Mouse (Mus musculus): ENCODE results near the gene Alkbh2. TPM values are rescaled to one million over a fixed set of nuclear protein-coding genes. Genes with fewer than 3 reads are reported as not detected.

Gene Alkbh2
- 12.9 and 13.4 TPM in 2 replicates for polyA plus RNA-seq (2016; fragmentation: Nextera tagmentation; extraction: Ambion mirVana)

DNA sequence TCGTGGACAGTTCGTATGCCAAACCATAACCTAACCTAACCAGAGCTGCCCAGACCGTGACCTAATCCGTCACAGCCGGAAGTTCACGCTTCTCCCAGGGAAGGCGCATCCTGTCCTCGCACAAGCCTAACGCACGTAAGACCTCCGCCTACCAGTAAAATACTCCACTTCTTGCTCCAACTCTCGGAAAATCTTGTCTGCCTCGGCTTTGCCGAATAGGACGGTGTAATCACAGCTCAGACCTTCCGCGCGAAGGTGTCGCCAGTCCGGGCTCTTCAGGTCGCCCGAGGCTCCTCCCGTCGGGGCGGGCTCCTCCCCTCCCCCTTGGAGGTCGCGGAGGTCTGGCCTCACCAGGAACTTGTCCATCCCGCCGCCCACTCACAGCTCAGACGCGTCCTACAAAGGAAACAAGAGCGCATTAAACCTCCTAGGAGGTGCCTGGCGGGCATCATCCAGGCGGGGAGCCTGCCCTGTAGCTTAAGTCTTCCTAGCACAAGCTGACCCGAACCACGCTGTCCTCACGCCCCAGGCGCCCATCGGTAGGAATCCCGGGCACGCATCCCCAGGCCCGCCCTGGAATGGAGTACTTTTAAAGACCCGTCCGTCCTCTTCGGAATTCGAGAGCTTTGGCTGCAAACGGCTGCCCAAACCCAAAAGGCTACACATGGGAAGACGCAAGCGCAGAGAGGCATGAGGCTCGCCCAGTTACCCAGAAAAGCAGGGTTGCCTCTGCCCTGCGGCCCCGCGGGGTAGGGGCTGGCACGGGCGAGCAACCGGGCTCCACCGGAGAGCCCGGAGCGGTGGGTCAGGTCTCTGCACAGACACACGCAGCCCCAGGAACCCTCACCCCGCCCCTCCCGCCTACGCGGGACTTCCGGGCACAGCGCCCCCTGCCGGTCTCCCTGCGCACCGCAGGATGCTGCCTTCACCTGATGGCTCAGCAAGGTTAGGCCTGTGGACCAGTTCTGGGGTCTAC lies at the start of gene Alkbh2:
Gene Alkbh2, minus strand, starts transcription at position 845 of the 976 bp plus-strand sequence.
- Histone ChIP-seq H3K27me3 (replicated peaks; ENCODE audit: low read depth, poor library complexity, severe bottlenecking) (no peaks in the 10 kb centered on the region), H3K4me1 (peaks cover 42% of the 10 kb centered on the region), H3K4me3 (peak within 1 kb of the TSS; percentile 78), H3K9me3 (no peaks in the 10 kb centered on the region), H3K36me3 (replicated peaks) (peaks cover 39% of the 10 kb centered on the region), H3K27ac (replicated peaks) (peak within 1 kb of the TSS; percentile 93)
- under 1% methylated on average over 69 of the region's 69 CpGs for WGBS
- peak; percentile 95 for DNase-seq (ENCODE audit: low spot score)

DNA sequence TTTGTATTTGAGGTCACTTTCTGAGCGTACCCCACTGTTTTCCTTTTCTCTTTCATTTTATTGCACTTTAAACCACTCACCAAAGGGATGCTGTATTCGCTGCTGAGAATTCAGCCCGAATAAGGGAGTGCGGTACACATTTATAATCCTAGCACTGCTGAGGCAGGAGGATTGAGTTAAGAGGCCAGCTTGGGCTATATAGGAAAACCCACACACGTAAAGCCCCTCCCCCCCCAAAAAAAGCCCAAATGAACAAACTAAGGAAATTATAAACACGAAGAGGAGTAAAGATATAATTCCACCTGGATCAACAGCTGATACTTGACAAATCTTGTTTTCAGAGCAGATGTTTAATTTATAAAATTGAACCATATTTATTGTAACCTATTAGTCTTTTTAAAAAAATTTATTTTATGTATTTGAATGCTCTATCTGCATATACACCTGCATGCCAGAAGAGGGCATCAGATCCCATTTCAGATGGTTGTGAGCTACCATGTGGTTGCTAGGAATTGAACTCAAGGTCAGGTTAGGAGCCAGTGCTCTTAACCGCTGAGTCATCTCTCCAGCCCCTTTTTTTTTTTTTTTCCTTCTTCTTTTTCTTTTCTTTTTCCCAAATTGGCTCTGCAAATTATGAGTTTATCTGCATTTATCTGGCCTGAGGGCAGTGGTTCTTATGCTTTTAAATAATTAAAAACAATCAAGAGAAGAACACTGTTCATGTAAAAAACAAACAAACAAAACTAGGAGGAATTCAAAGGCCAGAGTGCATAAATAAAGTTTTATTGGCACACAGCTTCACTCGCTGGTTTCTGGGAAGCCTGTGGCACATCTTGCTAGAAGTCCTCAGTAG lies 48.8 kb upstream of the Alkbh2 start:
- Histone ChIP-seq H3K4me3 (peak overlapping the region; percentile 72), H3K36me3 (replicated peaks) (no peaks in the 10 kb centered on the region), H3K4me1 (peaks cover 24% of the 10 kb centered on the region), H3K27me3 (replicated peaks; ENCODE audit: low read depth, poor library complexity, severe bottlenecking) (peaks cover 11% of the 10 kb centered on the region), H3K9me3 (no peaks in the 10 kb centered on the region), H3K27ac (replicated peaks) (no peak overlapping the region)
- WGBS = 54% methylated on average over 8 of the region's 8 CpGs
- DNase-seq (ENCODE audit: low spot score) = no peak

DNA sequence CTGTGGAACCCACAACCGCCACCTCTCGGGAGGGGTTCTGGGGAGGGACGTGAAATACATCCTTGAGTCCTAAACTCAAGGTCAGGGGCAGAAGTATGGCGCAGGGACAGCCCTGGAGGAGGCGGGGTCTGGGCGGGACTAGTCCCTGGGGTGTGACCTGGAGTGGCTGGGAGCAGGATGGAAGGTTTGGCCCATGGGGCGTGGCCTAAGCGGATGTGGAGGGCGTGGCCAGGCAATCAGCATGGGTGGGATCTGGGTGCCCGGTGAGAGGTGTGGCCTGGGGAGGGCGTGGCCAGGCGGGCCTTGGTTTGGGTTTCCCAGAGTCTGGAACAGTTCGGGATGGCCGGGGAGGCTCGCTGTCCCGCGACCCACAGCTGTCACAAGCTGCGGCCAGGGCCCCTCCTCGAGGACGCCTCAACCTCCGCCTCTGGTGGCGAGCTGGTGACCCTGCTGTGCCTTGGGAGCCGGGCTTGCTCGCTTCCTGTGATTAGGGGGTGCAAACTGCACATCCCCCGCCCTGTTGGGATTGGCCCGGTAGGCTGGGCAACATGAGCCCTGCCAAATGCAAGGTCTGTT lies 47.7 kb upstream of the Alkbh2 start:
- no peaks in the 10 kb centered on the region for H3K9me3 ChIP-seq
- WGBS = under 1% methylated on average over 26 of the region's 26 CpGs
- H3K27ac ChIP-seq (replicated peaks) = peak overlapping the region; percentile 80
- peak; percentile 97 for DNase-seq (ENCODE audit: low spot score)
- H3K4me3 ChIP-seq = peak overlapping the region; percentile 72
- H3K27me3 ChIP-seq (replicated peaks; ENCODE audit: low read depth, poor library complexity, severe bottlenecking) = peaks cover 11% of the 10 kb centered on the region
- H3K4me1 ChIP-seq = peaks cover 24% of the 10 kb centered on the region
- H3K36me3 ChIP-seq (replicated peaks) = no peaks in the 10 kb centered on the region

DNA sequence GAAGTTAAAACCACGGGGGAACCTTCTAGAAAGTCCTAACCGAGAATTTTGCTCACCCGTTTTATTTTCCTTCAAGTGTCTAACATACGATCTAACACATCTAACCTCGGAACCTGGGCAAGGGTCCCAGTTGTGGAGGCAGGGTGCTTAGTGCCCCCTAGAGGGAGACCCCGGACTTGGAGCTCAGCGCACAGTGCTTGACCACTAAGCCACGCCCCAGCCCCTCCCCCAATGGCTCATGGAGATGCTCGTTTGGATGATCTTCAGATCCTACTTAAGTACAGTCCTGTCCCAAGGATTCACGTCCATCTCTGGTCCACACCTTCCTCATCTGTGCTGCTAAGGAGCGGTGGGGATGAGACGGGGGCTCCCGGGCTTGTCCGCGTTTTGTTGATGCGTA lies 46.6 kb upstream of the Alkbh2 start:
- 12% methylated on average over 16 of the region's 16 CpGs for WGBS
- peak overlapping the region; percentile 4; the same call in 1 of the 2 replicates for H3K4me3 ChIP-seq

DNA sequence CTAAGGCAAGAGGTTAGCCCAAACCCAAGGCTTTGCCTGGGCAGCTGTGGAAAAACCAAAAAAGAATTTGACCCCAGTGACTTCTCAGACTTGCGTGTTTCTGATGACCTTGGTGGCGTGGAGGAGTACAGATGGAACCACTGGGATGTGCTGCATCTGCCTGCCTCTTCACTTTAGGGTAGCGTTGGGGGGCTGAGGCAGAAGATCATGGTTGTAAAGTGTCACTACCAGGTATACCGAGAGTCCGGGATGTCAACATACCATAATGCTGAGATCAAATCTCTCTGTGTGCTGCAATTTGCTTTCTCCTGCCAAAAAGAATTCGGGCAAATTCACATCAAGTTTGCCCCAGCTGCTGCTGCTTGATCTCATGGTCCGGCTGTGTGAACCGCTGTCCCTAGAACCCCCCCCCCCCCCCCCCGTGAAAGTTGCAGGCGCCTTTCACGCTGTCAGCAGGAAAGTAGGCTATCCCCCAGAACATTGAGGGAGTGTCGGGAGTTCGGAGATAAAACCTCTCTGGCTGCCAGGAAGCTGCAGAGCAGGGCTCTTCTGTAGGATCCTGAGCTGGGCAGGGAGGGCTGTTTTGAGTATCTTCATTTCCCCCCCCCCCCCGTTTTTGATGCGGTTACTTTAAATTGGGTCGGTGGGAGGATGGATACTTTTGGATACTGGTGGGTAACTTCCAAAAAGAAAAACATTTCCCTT lies 46.0 kb upstream of the Alkbh2 start:
- H3K4me3 ChIP-seq = 0 out of 2 replicates have a peak overlapping the region, but pooled peaks have one; percentile 4
- no peak overlapping the region for H3K27ac ChIP-seq (replicated peaks)
- WGBS = 35% methylated on average over 16 of the region's 16 CpGs
- no peaks in the 10 kb centered on the region for H3K9me3 ChIP-seq
- H3K36me3 ChIP-seq (replicated peaks) = no peaks in the 10 kb centered on the region
- H3K4me1 ChIP-seq = peaks cover 24% of the 10 kb centered on the region
- H3K27me3 ChIP-seq (replicated peaks; ENCODE audit: low read depth, poor library complexity, severe bottlenecking) = peaks cover 11% of the 10 kb centered on the region
- no peak for DNase-seq (ENCODE audit: low spot score)

More for the DNA sequence above, 46.6 kb upstream of the Alkbh2 start:
- H3K36me3 ChIP-seq (replicated peaks) = no peaks in the 10 kb centered on the region
- no peaks in the 10 kb centered on the region for H3K9me3 ChIP-seq
- H3K27me3 ChIP-seq (replicated peaks; ENCODE audit: low read depth, poor library complexity, severe bottlenecking) = peaks cover 11% of the 10 kb centered on the region
- peak; percentile 81 for DNase-seq (ENCODE audit: low spot score)
- peaks cover 24% of the 10 kb centered on the region for H3K4me1 ChIP-seq
- H3K27ac ChIP-seq (replicated peaks) = no peak overlapping the region

DNA sequence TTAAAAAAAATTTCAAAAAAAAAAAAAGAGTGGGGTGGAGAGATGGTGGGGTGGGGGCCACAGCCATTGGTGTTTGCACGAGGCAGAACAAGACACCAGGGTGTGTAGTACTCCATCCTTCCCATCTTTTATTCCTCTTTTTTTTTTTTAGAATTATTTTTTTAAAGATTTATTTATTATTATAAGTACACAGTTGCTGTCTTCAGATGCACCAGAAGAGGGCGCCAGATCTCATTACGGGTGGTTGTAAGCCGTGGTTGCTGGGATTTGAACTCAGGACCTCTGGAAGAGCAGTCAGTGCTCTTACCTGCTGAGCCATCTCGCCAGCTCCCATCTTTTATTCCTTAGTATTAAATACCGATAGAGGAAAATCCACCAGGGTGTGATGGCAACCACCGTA lies 45.4 kb upstream of the Alkbh2 start:
- H3K27me3 ChIP-seq (replicated peaks; ENCODE audit: low read depth, poor library complexity, severe bottlenecking) = peaks cover 11% of the 10 kb centered on the region
- H3K4me1 ChIP-seq = peaks cover 24% of the 10 kb centered on the region
- H3K36me3 ChIP-seq (replicated peaks) = no peaks in the 10 kb centered on the region
- no peak overlapping the region for H3K4me3 ChIP-seq
- no peak overlapping the region for H3K27ac ChIP-seq (replicated peaks)
- no peaks in the 10 kb centered on the region for H3K9me3 ChIP-seq
- WGBS = 73% methylated on average over 7 of the region's 7 CpGs
- no peak for DNase-seq (ENCODE audit: low spot score)

DNA sequence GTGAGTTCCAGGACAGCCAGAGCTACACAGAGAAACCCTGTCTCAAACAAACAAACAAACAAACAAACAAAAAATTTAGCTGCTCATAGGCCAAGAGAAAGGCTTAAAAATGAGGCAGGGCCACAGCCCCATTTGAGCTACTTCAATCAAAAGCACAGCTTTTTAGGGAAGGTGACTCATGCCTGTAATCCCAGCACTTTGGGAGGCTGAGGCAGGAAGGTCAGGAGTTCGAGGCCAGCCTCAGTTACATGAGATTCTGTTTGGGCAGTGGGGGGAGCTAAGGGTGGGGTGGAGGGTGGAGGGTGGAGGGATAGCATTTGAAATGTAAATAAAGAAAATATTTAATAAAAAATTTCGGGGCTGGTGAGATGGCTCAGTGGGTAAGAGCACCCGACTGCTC lies 44.9 kb upstream of the Alkbh2 start:
- Histone ChIP-seq H3K27ac (replicated peaks) (no peak overlapping the region), H3K27me3 (replicated peaks; ENCODE audit: low read depth, poor library complexity, severe bottlenecking) (peaks cover 11% of the 10 kb centered on the region), H3K9me3 (no peaks in the 10 kb centered on the region), H3K36me3 (replicated peaks) (no peaks in the 10 kb centered on the region), H3K4me1 (peaks cover 24% of the 10 kb centered on the region), H3K4me3 (no peak overlapping the region)
- no peak for DNase-seq (ENCODE audit: low spot score)
- 93% methylated on average over 3 of the region's 3 CpGs for WGBS

DNA sequence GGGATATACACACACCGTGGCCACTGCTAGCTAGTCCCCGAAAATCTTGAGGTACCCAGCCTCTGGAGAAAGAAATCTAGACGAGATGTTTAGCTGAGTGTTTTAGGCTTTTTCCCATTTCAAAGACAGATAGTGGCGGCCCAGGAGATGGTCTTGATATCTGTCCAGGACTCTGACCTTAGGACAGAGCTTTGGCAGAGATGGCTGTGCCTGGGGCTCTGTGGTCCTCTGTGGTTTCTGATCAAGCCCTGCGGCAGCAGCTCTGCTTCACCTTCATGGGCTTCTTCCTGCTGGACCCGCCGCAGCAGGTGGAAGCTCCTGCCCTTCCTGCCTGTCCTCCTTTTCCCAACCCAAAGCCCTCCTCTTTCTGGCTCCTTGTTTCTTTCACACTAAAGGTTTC lies 42.3 kb upstream of the Alkbh2 start:
- Histone ChIP-seq H3K27me3 (replicated peaks; ENCODE audit: low read depth, poor library complexity, severe bottlenecking) (peaks cover 11% of the 10 kb centered on the region), H3K9me3 (no peaks in the 10 kb centered on the region), H3K4me3 (no peak overlapping the region), H3K4me1 (peaks cover 11% of the 10 kb centered on the region), H3K27ac (replicated peaks) (no peak overlapping the region), H3K36me3 (replicated peaks) (no peaks in the 10 kb centered on the region)
- no peak for DNase-seq (ENCODE audit: low spot score)
- 80% methylated on average over 7 of the region's 7 CpGs for WGBS

DNA sequence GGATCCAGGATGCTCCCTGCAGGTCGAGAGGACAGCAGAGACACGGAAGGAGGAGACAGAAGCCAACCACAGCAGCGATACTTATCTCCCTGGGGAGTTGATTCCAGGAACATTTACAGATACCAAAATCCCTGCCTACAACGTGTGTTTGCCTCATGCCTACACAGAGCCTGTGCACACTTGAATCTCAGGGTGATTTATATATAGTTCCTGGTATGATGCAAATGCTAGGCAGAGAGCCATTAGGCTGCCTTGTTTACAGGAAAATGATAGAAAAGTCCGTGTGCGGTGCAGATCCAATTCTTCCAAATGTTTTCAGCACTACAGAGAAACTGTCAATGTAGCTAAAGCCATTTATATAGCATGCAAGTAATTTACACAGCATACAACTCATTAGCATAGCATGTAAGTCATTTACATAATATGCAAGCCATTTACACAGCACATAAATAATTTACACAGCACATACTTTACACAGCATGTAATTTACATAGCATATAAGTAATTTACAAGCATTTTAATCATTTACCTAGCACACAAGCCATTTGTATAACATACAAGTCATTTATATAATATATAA lies 35.2 kb upstream of the Alkbh2 start:
- Histone ChIP-seq H3K27ac (replicated peaks) (no peak overlapping the region), H3K9me3 (no peaks in the 10 kb centered on the region), H3K4me1 (no peaks in the 10 kb centered on the region), H3K27me3 (replicated peaks; ENCODE audit: low read depth, poor library complexity, severe bottlenecking) (no peaks in the 10 kb centered on the region), H3K36me3 (replicated peaks) (no peaks in the 10 kb centered on the region), H3K4me3 (no peak overlapping the region)
- no peak for DNase-seq (ENCODE audit: low spot score)
- 83% methylated on average over 6 of the region's 6 CpGs for WGBS

DNA sequence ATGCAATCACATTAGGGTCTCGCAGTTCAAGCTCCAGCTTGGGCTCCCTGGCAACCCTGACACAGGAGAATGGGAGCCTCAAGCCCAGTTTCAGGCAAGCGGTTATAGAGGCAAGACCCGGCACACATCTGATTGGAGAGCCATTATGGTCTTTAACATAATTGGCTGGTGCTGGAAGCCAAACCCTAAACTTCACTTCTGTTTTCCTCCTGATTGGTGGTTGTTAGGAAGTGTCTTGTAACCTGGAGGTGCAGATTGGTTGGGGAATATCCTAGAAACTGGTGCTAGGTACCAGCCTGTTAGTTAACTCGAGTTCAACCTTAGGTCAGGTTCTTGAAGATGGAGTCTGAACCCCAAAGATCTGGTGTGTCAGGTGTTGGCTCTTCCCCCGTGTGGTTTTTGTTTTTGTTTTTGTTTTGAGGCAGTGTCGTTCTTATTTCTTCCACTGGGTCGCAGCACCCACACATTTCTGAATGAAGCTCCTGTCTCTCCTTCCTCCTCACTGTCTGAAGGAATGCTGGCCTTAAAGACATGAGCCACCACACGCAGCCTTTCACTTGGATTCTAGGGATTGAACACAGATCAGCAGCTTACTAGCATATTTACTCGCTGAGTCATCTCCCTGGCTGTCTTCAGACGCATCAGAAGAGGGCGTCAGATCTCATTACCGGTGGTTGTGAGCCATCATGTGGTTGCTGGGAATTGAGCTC lies 34.2 kb upstream of the Alkbh2 start:
- H3K27ac ChIP-seq (replicated peaks) = no peak overlapping the region
- no peak for DNase-seq (ENCODE audit: low spot score)
- H3K4me3 ChIP-seq = no peak overlapping the region
- 57% methylated on average over 12 of the region's 12 CpGs for WGBS
- H3K9me3 ChIP-seq = no peaks in the 10 kb centered on the region
- no peaks in the 10 kb centered on the region for H3K27me3 ChIP-seq (replicated peaks; ENCODE audit: low read depth, poor library complexity, severe bottlenecking)
- no peaks in the 10 kb centered on the region for H3K36me3 ChIP-seq (replicated peaks)
- 0 out of 2 replicates have a peak, but pooled peaks cover under 1% of the 10 kb centered on the region for H3K4me1 ChIP-seq

DNA sequence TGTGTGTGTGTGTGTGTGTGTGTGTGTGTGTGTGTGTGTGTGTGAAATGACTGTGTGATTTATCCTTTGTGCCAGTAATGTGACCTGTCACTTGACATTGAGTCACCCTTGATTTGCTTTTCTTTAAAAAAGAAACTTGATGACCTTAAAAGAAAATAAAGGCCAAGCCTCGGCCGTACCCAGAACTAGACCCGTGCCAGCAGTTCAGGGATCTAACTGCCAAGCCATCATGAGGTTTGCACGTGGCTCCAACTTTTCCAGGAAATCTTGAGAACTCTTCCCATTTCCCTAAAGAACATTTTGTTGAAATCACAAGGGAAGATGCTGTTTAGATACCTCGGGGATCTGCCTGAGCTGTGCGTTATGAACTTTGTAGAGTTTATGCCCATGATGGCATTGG lies 33.4 kb upstream of the Alkbh2 start:
- WGBS = 85% methylated on average over 6 of the region's 6 CpGs
- no peaks in the 10 kb centered on the region for H3K9me3 ChIP-seq
- no peak overlapping the region for H3K27ac ChIP-seq (replicated peaks)
- 0 out of 2 replicates have a peak, but pooled peaks cover 2% of the 10 kb centered on the region for H3K4me1 ChIP-seq
- no peak for DNase-seq (ENCODE audit: low spot score)
- H3K36me3 ChIP-seq (replicated peaks) = no peaks in the 10 kb centered on the region
- no peaks in the 10 kb centered on the region for H3K27me3 ChIP-seq (replicated peaks; ENCODE audit: low read depth, poor library complexity, severe bottlenecking)
- H3K4me3 ChIP-seq = no peak overlapping the region

All from embryonic facial prominence, embryonic 10.5 days (tissue).